Mouse (Mus musculus) embryonic fibroblast, embryonic 13.5 days (primary cell): ENCODE data around the gene Cd63.

Experiments
- CTCF ChIP-seq: IDR thresholded peaks from 2 replicates; pipeline ENCODE4 v1.5.1; 2011; ENCODE audit warnings: mild to moderate bottlenecking, control low read depth, low read length, moderate library complexity, borderline replicate concordance; ENCODE audit not compliant: insufficient read depth
- POLR2A ChIP-seq: IDR thresholded peaks from 2 replicates; pipeline ENCODE4 v1.6.1; 2011; ENCODE audit warnings: low read depth, mild to moderate bottlenecking, control low read depth, low read length, moderate library complexity

DNA sequence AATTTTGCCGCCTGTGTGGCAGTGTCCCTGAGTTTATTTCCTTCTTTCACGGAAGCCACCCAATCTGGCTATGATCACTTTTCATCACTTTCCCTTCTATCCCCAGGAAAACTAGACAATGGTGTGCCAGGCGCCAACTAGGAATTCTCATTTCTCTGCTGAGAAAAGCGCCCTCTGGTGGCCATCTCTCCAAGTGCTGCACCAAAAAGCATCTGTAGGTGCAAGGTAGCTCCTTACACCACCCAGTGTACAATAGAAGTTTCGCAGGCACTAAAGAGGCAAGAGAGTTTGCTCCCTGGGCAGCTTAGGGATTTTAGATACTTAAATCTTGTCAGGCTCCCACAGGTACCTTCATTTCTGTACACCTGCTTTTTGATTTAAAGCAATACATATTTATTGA lies 12.4 kb downstream of the Cd63 start:
- peak; percentile 64; the same call in 1 of the 2 replicates for TF ChIP-seq CTCF
- no peak for TF ChIP-seq POLR2A
